Mouse (Mus musculus) ES-Bruce4 (cell line): ENCODE results near the gene D030056L22Rik.

ENCODE experiments used
- CTCF ChIP-seq: IDR thresholded peaks from one replicate; pipeline ENCODE4 v1.8.1; 2011; ENCODE audit warnings: low read depth, low read length
- EP300 ChIP-seq: IDR thresholded peaks from 2 replicates; pipeline ENCODE4 v1.6.1; 2011; ENCODE audit warnings: low read depth, low read length; ENCODE audit not compliant: insufficient read depth
- POLR2A ChIP-seq: IDR thresholded peaks from one replicate; pipeline ENCODE4 v1.8.1; 2011; ENCODE audit warnings: low read length; ENCODE audit not compliant: insufficient read depth

- TF ChIP-seq CTCF (no peak), POLR2A (no peak), EP300 (no peak)
Measured at GRCm38 (mm10) chr19:18670608-18671007, 42.4 kb upstream of the D030056L22Rik start, which contains the start of gene Carnmt1.
